In genomic region chr4:57660470-57660869, GRCm38 (mm10) we compare ENCODE assay signal across 10 mouse cellular contexts. TPM values are rescaled to one million over a fixed set of nuclear protein-coding genes. Genes with fewer than 3 reads are reported as not detected.
DNase-seq lines count a peak whose midpoint lies in the region; ATAC-seq and TF ChIP-seq lines count a peak whose summit lies in the region.
"Had no signal": no experiment of that assay in that cellular context is flagged by ENCODE, and none has a peak within 500 bp of the region (broad histone marks: within the 10 kb centered on the region; RNA-seq: fewer than 3 reads in every experiment).

No protein-coding gene starts in this region.

- 0 out of 2 replicates have a peak overlapping the region, but pooled peaks have one; percentile 1 for H3K9ac ChIP-seq in forebrain, embryonic 12.5 days
- no peak overlapping the region for H3K9ac ChIP-seq in midbrain, embryonic 12.5 days (replicated peaks)
- no peak overlapping the region for H3K9ac ChIP-seq in liver, embryonic 12.5 days
- H3K9ac ChIP-seq: limb, embryonic 12.5 days had no signal

- H3K4me3 ChIP-seq in forebrain, embryonic 12.5 days (replicated peaks): no peak overlapping the region
- H3K4me3 ChIP-seq in midbrain, embryonic 12.5 days: no peak overlapping the region
- H3K4me3 ChIP-seq in liver, embryonic 12.5 days: no peak overlapping the region
- no peak overlapping the region for H3K4me3 ChIP-seq in left cerebral cortex, adult 2 months
- H3K4me3 ChIP-seq: limb, embryonic 12.5 days had no signal

- DNase-seq in R1 (ENCODE audit: low read depth, low spot score): peak; percentile 79
- DNase-seq in cerebellum, adult 11 months: peak; percentile 34
- no peak for DNase-seq in right cerebral cortex, postnatal 36 days (ENCODE audit: low spot score in 2 of 2)
- no peak for DNase-seq in left cerebral cortex, adult 2 months (ENCODE audit: extremely low spot score in 1 of 2, low spot score in 2 of 2)
- DNase-seq: kidney, postnatal 10 days; right cerebral cortex, postnatal 25 days had no signal

- WGBS in forebrain, embryonic 12.5 days: 8% methylated on average over 4 of the region's 4 CpGs
- WGBS in midbrain, embryonic 12.5 days: 8% methylated on average over 4 of the region's 4 CpGs
- WGBS in liver, embryonic 12.5 days (ENCODE audit: insufficient replicate concordance): 32% methylated on average over 4 of the region's 4 CpGs

- peaks cover 14% of the 10 kb centered on the region for H3K4me1 ChIP-seq in forebrain, embryonic 12.5 days
- peaks cover 14% of the 10 kb centered on the region for H3K4me1 ChIP-seq in midbrain, embryonic 12.5 days
- H3K4me1 ChIP-seq in liver, embryonic 12.5 days: no peaks in the 10 kb centered on the region

- no peaks in the 10 kb centered on the region for H3K27me3 ChIP-seq in forebrain, embryonic 12.5 days
- no peaks in the 10 kb centered on the region for H3K27me3 ChIP-seq in midbrain, embryonic 12.5 days
- H3K27me3 ChIP-seq in liver, embryonic 12.5 days (replicated peaks): no peaks in the 10 kb centered on the region

- TF ChIP-seq CTCF in left cerebral cortex, adult 2 months (IDR thresholded peaks at IDR 0.05): no peak

- H3K36me3 ChIP-seq in forebrain, embryonic 12.5 days (replicated peaks): no peaks in the 10 kb centered on the region
- no peaks in the 10 kb centered on the region for H3K36me3 ChIP-seq in midbrain, embryonic 12.5 days
- H3K36me3 ChIP-seq in liver, embryonic 12.5 days: no peaks in the 10 kb centered on the region

- H3K4me2 ChIP-seq in forebrain, embryonic 12.5 days: no peak overlapping the region; the same call in 1 of the 2 replicates
- H3K4me2 ChIP-seq in midbrain, embryonic 12.5 days (replicated peaks): no peak overlapping the region; the same call in 1 of the 2 replicates
- no peak overlapping the region for H3K4me2 ChIP-seq in liver, embryonic 12.5 days
- H3K4me2 ChIP-seq: limb, embryonic 12.5 days had no signal

- H3K27ac ChIP-seq in forebrain, embryonic 12.5 days: peak overlapping the region; percentile 15; the same call in 1 of the 2 replicates
- H3K27ac ChIP-seq in midbrain, embryonic 12.5 days (replicated peaks): no peak overlapping the region
- no peak overlapping the region for H3K27ac ChIP-seq in liver, embryonic 12.5 days
- H3K27ac ChIP-seq in left cerebral cortex, adult 2 months: no peak overlapping the region
- H3K27ac ChIP-seq: limb, embryonic 12.5 days had no signal

- no peaks in the 10 kb centered on the region for H3K9me3 ChIP-seq in forebrain, embryonic 12.5 days
- no peaks in the 10 kb centered on the region for H3K9me3 ChIP-seq in midbrain, embryonic 12.5 days
- no peaks in the 10 kb centered on the region for H3K9me3 ChIP-seq in liver, embryonic 12.5 days (replicated peaks)
- H3K9me3 ChIP-seq: limb, embryonic 12.5 days had no signal

- ATAC-seq in forebrain, embryonic 12.5 days (ENCODE audit: low FRiP score): no peak
- peak; percentile 75 for ATAC-seq in midbrain, embryonic 12.5 days (ENCODE audit: low FRiP score, low read depth)
- no peak for ATAC-seq in liver, embryonic 12.5 days

- intact Hi-C loops in left cerebral cortex, adult 2 months (cut with DNase I): loop anchor here (5.0 kb wide), 1 partner anchor 288 kb away; no protein-coding TSS in a partner anchor

RNA-seq across cellular contexts. Expression of gene Akap2, which starts 57.0 kb away (rescaled TPM):
- 12.4 and 12.5 TPM in 2 replicates for polyA plus RNA-seq in forebrain, embryonic 12.5 days (2016; fragmentation: Nextera tagmentation; extraction: Ambion mirVana)
- polyA plus RNA-seq in midbrain, embryonic 12.5 days (2016; fragmentation: Nextera tagmentation; extraction: Ambion mirVana): 19.6 and 21.3 TPM in 2 replicates
- 1.7 and 2.5 TPM in 2 replicates for polyA plus RNA-seq in liver, embryonic 12.5 days (2016; fragmentation: Nextera tagmentation; extraction: Ambion mirVana)
- total RNA-seq in left cerebral cortex, adult 2 months (2021): 10 to 100 TPM; 41.5 to 44.8 TPM

Comparison
In these comparisons a context has a peak if more than half of its experiments do, and no peak if none do; other contexts are left out.
1. DNase-seq: peak in R1 (single experiment) and cerebellum, adult 11 months (single experiment); none in right cerebral cortex, postnatal 36 days (0 of 2) and left cerebral cortex, adult 2 months (0 of 2).